Mouse (Mus musculus) brain, embryonic 14.5 days (tissue): ENCODE measurements around the gene Kctd3. TPM values are rescaled to one million over a fixed set of nuclear protein-coding genes. Genes with fewer than 3 reads are reported as not detected.

Experiments
- DNase-seq: peaks from one replicate; pipeline ENCODE4 v3.0.0-alpha.2; 2011; ENCODE audit warnings: low read depth
- CTCF ChIP-seq: fragments of 200-500 bp; IDR thresholded peaks from 2 replicates; pipeline ENCODE4 v1.5.1; 2012; ENCODE audit warnings: inconsistent platforms, mild to moderate bottlenecking, moderate library complexity, borderline replicate concordance; ENCODE audit not compliant: insufficient read depth, insufficient read length; ENCODE audit errors: extremely low read depth
- POLR2A ChIP-seq: fragments of 200-500 bp; IDR thresholded peaks from 2 replicates; pipeline ENCODE4 v1.6.1; 2012; ENCODE audit warnings: mild to moderate bottlenecking, inconsistent platforms, borderline replicate concordance; ENCODE audit not compliant: poor library complexity, insufficient read depth, insufficient read length, severe bottlenecking; ENCODE audit errors: extremely low read depth
- polyA plus RNA-seq: library from polyadenylated mRNA; depleted of rRNA; stranded (reverse); fragments of >200 nt; gene quantifications from 2 replicates; pipeline ENCODE4 v1.2.3, GENCODE M21; 2012

Kctd3 gene
- polyA plus RNA-seq, 1 experiment: 97.5 TPM

DNA sequence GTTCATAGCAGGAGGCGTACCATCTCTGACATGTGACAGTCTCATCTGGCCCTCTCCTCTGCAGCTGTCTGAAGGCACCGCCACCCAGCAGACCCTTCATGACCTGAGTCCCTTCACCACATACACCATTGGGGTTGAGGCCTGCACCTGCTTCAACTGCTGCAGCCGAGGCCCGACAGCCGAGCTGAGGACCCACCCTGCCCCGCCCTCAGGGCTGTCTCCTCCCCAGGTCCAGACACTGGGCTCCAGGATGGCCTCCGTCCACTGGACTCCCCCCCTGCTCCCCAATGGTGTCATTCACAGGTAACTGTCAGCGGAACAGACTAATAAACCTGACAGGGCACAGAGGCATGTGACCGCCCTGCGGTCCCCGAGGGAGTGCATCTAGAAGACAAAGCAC is 60.8 kb downstream of the Kctd3 start:
- no peak for DNase-seq
- TF ChIP-seq CTCF (no peak), POLR2A (no peak)

DNA sequence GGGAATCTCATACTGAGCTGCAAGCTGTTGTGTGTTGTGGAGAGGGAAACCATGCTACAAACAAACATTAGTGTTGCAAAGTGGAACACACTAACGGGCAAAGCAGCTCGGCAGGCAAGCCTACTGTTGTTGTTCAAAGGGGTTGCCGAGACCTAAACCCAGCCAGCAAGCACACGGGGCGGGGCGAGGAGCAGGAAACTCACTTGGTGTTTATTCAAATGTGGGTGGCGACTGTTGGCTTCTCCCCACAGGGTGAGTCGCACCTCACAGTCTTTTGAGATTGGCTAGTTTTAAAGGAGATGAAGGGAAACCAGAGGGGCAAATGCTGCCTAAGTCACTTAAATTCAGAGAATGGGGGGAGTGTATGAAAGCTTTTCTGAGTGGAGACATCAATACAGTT is 62.3 kb downstream of the Kctd3 start:
- DNase-seq: no peak
- no peak for TF ChIP-seq POLR2A
- no peak for TF ChIP-seq CTCF

DNA sequence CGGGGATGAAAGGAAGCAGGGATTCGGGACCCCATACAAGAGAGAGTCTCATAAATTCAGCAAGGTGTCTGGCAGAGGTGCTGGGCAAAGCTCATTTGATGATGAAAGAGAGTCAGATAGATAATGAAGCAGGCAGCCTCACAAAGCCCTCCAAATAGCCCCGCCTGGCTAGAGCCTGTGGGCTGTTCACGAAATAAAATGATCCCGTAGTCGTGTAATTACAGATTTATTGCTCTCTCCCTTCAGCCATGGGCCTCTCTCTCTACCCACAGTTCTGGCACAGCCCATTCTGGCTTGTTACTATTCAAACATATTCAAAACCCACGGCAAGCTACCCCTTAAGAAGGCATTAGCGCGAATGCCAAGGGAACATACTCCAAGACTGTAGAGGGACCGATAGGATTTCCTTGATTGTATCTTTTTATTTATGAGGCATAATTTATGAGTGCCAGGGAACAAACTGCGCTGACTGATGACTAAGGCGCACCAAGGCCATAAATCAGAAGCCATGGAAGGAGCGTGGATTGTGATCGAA is 70.3 kb downstream of the Kctd3 start:
- no peak for TF ChIP-seq POLR2A
- no peak for TF ChIP-seq CTCF
- peak; percentile 49 for DNase-seq
